Mouse (Mus musculus) cerebellum, adult 2 months (tissue): ENCODE measurements around the gene Rbfox1.

Source experiments
- CTCF ChIP-seq: fragments of 200-500 bp; IDR thresholded peaks from 2 replicates; pipeline ENCODE4 v1.5.1; 2011; ENCODE audit warnings: low read depth, mild to moderate bottlenecking, control low read depth, low read length, moderate library complexity, borderline replicate concordance; ENCODE audit not compliant: insufficient read depth
- POLR2A ChIP-seq: fragments of 200-500 bp; IDR thresholded peaks from 2 replicates; pipeline ENCODE4 v1.6.1; 2011; ENCODE audit warnings: low read length, control low read depth, borderline replicate concordance; ENCODE audit not compliant: insufficient read depth

GRCm38 (mm10) chr16:6448250-6448649 lies 563.1 kb downstream of the Rbfox1 start:
- TF ChIP-seq CTCF = no peak
- no peak for TF ChIP-seq POLR2A
